Mouse (Mus musculus) kidney, adult 2 months (tissue): ENCODE data around the gene Tbc1d24. TPM values are rescaled to one million over a fixed set of nuclear protein-coding genes. Genes with fewer than 3 reads are reported as not detected.
"Not testable (repeated sequence)": the region's sequence is repeated elsewhere in the genome, so short reads cannot be mapped to it uniquely, and the experiment has no call there.

Experiments used
- DNase-seq: peaks from one replicate; pipeline ENCODE4 v3.0.0; 2021
- H3K27ac ChIP-seq: fragments of 200-500 bp; 2 replicates; pipeline ENCODE4 v1.5.1; 2012; ENCODE audit warnings: low read depth, low read length, control low read depth, inconsistent platforms; ENCODE audit not compliant: insufficient read depth
- H3K27me3 ChIP-seq: fragments of 200-500 bp; replicated peaks from 2 replicates; pipeline ENCODE4 v1.6.1; 2012; ENCODE audit warnings: mild to moderate bottlenecking, moderate library complexity, low read length, inconsistent platforms; ENCODE audit not compliant: control insufficient read depth, insufficient read depth
- H3K36me3 ChIP-seq: fragments of 200-500 bp; 2 replicates; pipeline ENCODE4 v1.6.1; 2012; ENCODE audit warnings: mild to moderate bottlenecking, moderate library complexity, low read length, inconsistent platforms; ENCODE audit not compliant: control insufficient read depth, insufficient read depth
- H3K4me1 ChIP-seq: fragments of 200-500 bp; 2 replicates; pipeline ENCODE4 v1.6.1; 2011; ENCODE audit warnings: low read length; ENCODE audit not compliant: control insufficient read depth, insufficient read depth
- H3K4me3 ChIP-seq: fragments of 200-500 bp; 2 replicates; pipeline ENCODE4 v1.5.1; 2011; ENCODE audit warnings: mild to moderate bottlenecking, low read depth, low read length, control low read depth; ENCODE audit not compliant: insufficient read depth
- CTCF ChIP-seq: fragments of 200-500 bp; conservative IDR thresholded peaks from 2 replicates; pipeline ENCODE4 v1.5.1; 2011; ENCODE audit warnings: low read depth, mild to moderate bottlenecking, control low read depth, low read length, moderate library complexity, mixed read lengths; ENCODE audit not compliant: insufficient read depth, insufficient read length
- POLR2A ChIP-seq: fragments of 200-500 bp; IDR thresholded peaks from one replicate; pipeline ENCODE4 v1.6.1; 2011; ENCODE audit warnings: low read depth, low read length, control low read depth
- WGBS: fragments of 180-500 bp; shearing (Covaris S2); methylation state at CpG from one replicate; pipeline ENCODE4 v1.1.7; 2018; 5-methylcytosine and 5-hydroxymethylcytosine counted together
- polyA plus RNA-seq: library from polyadenylated mRNA; depleted of rRNA; stranded (reverse); fragments of >200 nt; gene quantifications from 2 replicates; pipeline ENCODE4 v1.2.3, GENCODE M21; 2012

Gene Tbc1d24
- polyA plus RNA-seq, 1 experiment: 15.0 TPM

DNA sequence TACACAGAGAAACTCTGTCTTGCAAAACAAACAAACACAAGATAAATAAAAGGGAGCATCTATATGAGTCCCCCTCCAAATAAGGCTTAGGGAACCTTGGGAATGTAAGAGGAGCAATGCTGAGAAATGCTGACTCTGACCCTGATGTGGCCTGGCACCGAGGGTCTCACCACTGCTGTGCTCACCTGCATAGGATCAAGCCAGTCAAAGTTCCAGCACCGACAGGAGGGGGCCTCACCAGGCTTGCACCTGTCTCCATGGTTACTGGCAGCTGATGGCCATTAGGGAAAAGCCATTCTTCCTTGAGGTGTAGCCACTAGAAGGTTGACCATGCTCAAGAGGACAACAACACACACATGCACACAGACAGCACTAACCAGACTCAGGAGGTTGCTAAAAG, 62.5 kb downstream of the Tbc1d24 start:
- no peak overlapping the region for H3K4me3 ChIP-seq
- H3K36me3 ChIP-seq: no peaks in the 10 kb centered on the region
- no peak for DNase-seq
- H3K4me1 ChIP-seq: peaks cover 11% of the 10 kb centered on the region
- 50% methylated on average over 2 of the region's 2 CpGs for WGBS
- TF ChIP-seq CTCF: no peak
- TF ChIP-seq POLR2A: no peak
- H3K27ac ChIP-seq: no peak overlapping the region
- no peaks in the 10 kb centered on the region for H3K27me3 ChIP-seq

DNA sequence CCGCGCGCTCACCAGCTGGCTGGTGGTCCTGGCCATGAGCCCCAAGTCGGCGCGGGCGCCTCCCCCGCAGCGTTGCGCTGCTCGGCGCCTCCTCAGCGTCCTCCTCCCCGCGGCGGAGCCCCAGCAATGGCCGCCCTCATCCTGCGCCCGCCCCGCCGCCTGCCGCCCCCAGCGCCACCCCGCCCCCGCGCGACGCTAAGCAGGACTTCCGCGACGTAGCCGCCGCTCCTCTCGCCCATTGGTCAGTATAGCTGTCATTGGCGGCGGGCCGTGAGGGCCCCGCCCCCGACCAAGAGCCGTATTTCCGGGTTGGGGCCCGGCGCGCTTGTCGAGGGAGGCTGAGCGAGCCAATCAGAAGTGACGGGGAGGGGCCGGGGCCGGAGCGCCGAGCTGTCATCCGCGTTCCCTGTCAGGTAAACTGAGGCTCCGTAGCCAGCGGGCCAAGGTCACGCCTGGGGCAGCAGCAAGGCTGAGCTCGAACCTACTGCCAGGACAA, 63.9 kb downstream of the Tbc1d24 start:
- no peaks in the 10 kb centered on the region for H3K27me3 ChIP-seq
- peak overlapping the region; percentile 82 for H3K27ac ChIP-seq
- H3K4me1 ChIP-seq: peaks cover 18% of the 10 kb centered on the region
- H3K4me3 ChIP-seq: peak overlapping the region; percentile 86
- DNase-seq: peak; percentile 99
- H3K36me3 ChIP-seq: no peaks in the 10 kb centered on the region
- WGBS: under 1% methylated on average over 57 of the region's 57 CpGs
- TF ChIP-seq CTCF (no peak), POLR2A (peak; percentile 24)

DNA sequence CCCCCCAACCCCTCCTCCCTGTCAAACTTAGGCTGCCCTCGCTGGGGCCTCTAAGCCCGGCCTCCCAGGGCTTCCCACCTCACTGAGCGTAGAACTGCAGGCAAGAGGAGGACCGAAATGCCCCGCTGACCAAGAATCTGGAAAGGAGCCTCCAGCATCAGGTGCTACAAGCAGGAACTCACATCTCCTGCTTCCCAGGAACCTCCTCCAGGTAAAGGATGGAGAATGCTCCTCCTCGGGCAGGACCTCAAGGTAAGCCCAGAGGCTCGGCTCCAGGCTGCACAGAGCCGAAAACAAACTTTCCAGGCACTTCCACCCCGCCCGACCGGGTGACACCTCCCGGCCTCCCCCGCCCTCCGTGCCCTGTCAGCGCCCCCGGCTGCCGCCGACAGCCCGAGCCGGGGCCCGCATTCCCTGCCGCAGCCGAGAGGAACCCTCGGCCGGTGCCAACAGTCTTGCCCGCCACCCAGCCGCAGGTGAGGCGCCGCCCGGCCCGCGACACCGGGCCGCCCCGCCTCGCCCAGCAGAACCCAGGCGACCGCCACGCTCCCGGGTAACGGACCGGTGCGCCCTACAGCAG, 64.4 kb downstream of the Tbc1d24 start:
- Histone ChIP-seq H3K27me3 (no peaks in the 10 kb centered on the region), H3K4me1 (peaks cover 18% of the 10 kb centered on the region), H3K27ac (peak overlapping the region; percentile 82), H3K36me3 (no peaks in the 10 kb centered on the region), H3K4me3 (peak overlapping the region; percentile 86)
- DNase-seq: peak; percentile 71
- TF ChIP-seq POLR2A (no peak), CTCF (no peak)
- under 1% methylated on average over 43 of the region's 43 CpGs for WGBS

DNA sequence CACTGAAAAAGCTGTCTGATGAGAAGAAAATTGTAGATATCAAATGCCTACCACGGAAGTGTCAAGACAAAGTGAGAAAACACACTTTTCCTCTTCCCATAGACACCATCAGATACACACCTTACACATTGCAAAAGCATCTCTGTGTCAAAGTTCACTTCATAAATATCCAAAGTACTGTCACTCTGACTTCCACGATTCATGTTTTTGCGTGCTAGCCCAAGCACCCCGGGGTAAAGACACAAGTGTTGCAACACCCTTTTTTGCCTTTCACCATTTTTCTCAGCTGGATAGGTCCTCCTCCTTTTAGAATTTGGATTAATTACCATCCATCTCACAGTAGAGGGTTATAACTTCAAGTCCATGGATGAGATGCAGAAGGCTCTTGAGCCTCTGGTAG, 65.4 kb downstream of the Tbc1d24 start:
- no peak overlapping the region for H3K4me3 ChIP-seq
- TF ChIP-seq POLR2A (no peak), CTCF (no peak)
- H3K4me1 ChIP-seq: peaks cover 18% of the 10 kb centered on the region
- no peak overlapping the region for H3K27ac ChIP-seq
- no peaks in the 10 kb centered on the region for H3K36me3 ChIP-seq
- H3K27me3 ChIP-seq: no peaks in the 10 kb centered on the region
- no peak for DNase-seq
- 67% methylated on average over 4 of the region's 4 CpGs for WGBS

DNA sequence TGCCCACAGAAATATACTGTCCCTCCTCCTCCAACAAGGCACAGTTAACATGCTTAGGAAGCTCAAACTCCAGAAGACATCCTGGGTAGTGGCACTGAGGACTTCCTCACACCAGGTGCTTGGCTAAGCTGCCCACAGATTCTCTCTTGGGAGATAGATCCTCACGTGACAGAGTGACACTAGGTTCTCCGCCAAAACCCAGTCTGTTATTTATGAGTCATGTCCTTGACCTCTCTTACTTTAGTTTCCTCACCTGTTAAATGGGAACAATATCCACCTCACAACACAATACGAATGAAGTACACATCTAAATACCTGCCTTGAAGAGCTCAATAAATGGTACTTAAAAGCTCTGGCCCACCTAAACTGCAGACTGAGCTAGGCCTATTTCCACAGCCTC, 66.1 kb downstream of the Tbc1d24 start:
- no peak for TF ChIP-seq CTCF
- TF ChIP-seq POLR2A: no peak
- Histone ChIP-seq H3K36me3 (no peaks in the 10 kb centered on the region), H3K4me3 (no peak overlapping the region), H3K4me1 (peaks cover 18% of the 10 kb centered on the region), H3K27ac (no peak overlapping the region), H3K27me3 (no peaks in the 10 kb centered on the region)
- WGBS: 51% methylated on average over 3 of the region's 3 CpGs
- no peak for DNase-seq

DNA sequence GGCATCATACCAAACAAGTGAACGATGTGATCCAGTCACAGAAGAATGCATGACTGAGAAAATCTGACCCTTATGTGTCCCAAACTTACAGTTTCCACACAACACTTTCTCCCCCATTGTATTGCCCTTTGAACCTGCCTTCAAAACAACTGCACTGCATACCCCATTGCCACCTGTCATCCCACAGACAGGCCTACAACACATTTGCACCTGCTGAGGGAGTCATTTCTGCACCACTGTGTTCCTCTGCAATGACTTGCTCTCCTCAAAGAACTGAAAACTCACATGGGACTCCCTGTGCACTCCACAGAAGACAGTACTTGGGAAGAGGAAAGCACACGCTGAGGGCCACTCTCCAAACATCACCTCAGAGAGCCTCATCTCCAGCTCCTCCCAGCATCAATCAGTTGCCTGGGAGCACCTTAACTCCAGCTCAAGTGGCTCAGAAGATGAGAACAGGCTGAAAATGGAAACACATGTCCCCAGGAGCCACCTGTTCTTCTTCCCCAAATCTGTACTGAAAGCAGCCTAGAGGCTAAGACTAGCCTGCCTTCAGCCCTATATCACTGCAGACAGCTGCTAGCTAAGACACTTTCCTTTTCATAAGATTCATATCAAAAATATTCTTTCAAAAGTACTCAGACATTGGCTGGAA, 68.0 kb downstream of the Tbc1d24 start:
- Histone ChIP-seq H3K4me1 (peaks cover 19% of the 10 kb centered on the region), H3K27me3 (no peaks in the 10 kb centered on the region), H3K36me3 (no peaks in the 10 kb centered on the region), H3K4me3 (no peak overlapping the region), H3K27ac (no peak overlapping the region)
- WGBS: 35% methylated on average over 2 of the region's 2 CpGs
- no peak for TF ChIP-seq POLR2A
- TF ChIP-seq CTCF: no peak
- DNase-seq: peak; percentile 16

DNA sequence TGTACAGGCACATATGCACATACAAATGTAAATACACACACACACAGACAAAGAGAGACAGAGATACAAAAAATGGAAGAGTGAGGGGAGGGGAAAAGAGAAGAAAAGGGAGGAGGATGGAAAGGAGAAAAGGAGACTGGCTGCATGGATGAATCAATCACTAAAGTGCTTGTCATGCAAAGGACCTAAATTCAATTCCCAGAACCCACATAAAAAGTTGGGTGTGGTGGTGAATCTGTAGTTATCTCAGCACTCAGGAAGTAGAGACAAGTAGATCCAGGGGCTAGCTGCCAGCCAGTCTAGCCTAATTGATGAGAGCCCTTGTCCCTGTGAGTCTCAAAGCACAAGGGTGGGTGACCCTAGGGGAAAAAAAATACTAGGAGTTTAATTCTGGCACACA, 71.3 kb downstream of the Tbc1d24 start:
- Histone ChIP-seq H3K36me3 (no peaks in the 10 kb centered on the region), H3K4me1 (peaks cover 29% of the 10 kb centered on the region), H3K4me3 (no peak overlapping the region), H3K27ac (no peak overlapping the region), H3K27me3 (no peaks in the 10 kb centered on the region)
- peak; percentile 32 for DNase-seq
- TF ChIP-seq CTCF: no peak
- TF ChIP-seq POLR2A: no peak

DNA sequence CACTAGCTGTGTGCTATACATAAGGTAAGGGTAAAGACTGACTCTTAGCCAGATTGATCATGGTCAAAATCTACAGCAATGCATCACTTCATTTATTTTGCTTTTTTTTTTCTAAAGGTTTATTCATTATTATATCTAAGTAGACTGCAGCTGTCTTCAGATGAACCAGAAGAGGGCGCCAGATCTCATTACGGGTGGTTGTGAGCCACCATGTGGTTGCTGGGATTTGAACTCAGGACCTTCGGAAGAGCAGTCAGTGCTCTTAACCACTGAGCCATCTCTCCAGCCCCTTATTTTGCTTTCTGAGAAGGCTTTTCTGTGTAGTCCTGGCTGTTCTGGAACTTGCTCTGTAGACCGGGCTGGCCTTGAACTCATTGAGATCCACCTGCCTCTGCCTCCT, 72.4 kb downstream of the Tbc1d24 start:
- WGBS: 91% methylated on average over 4 of the region's 4 CpGs
- DNase-seq, H3K36me3 ChIP-seq, H3K4me3 ChIP-seq, H3K27ac ChIP-seq, H3K27me3 ChIP-seq: not testable (repeated sequence)
- peaks cover 27% of the 10 kb centered on the region for H3K4me1 ChIP-seq
